Mouse (Mus musculus) limb, embryonic 11.5 days (tissue): ENCODE measurements around the gene Gm5485. TPM values are rescaled to one million over a fixed set of nuclear protein-coding genes. Genes with fewer than 3 reads are reported as not detected.

Source experiments
- ATAC-seq: fragments of 200-750 bp; cut with Nextera tagmentation; 2 replicates; pipeline ENCODE4 v1.8.0; 2017; ENCODE audit warnings: low read depth; ENCODE audit not compliant: insufficient number of reproducible peaks, low FRiP score, low TSS enrichment
- DNase-seq: peaks from one replicate; pipeline ENCODE4 v3.0.0-alpha.2; 2015; ENCODE audit warnings: low spot score
- H3K27ac ChIP-seq: fragments of 300-500 bp; sonication (generic); replicated peaks from 2 replicates; pipeline ENCODE4 v1.5.1; 2014; ENCODE audit warnings: low read depth, mild to moderate bottlenecking, low read length
- H3K27me3 ChIP-seq: fragments of 300-500 bp; sonication (generic); 2 replicates; pipeline ENCODE4 v1.6.1; 2014; ENCODE audit warnings: mild to moderate bottlenecking, low read length, mixed read lengths; ENCODE audit not compliant: control insufficient read depth, insufficient read depth
- H3K36me3 ChIP-seq: fragments of 300-500 bp; sonication (generic); 2 replicates; pipeline ENCODE4 v1.6.1; 2014; ENCODE audit warnings: mild to moderate bottlenecking, low read length, moderate library complexity, mixed read lengths; ENCODE audit not compliant: control insufficient read depth, insufficient read depth
- H3K4me1 ChIP-seq: fragments of 300-500 bp; sonication (generic); 2 replicates; pipeline ENCODE4 v1.6.1; 2014; ENCODE audit warnings: low read length, mixed read lengths; ENCODE audit not compliant: control insufficient read depth, insufficient read depth
- H3K4me2 ChIP-seq: fragments of 300-500 bp; sonication (generic); 2 replicates; pipeline ENCODE4 v1.6.1; 2014; ENCODE audit warnings: low read depth, mild to moderate bottlenecking, moderate library complexity; ENCODE audit not compliant: severe bottlenecking
- H3K4me3 ChIP-seq: fragments of 300-500 bp; sonication (generic); 2 replicates; pipeline ENCODE4 v1.5.1; 2014; ENCODE audit warnings: low read depth, low read length
- H3K9ac ChIP-seq: fragments of 300-500 bp; sonication (generic); 2 replicates; pipeline ENCODE4 v1.6.1; 2014; ENCODE audit warnings: mild to moderate bottlenecking, low read length
- H3K9me3 ChIP-seq: fragments of 300-500 bp; sonication (generic); 2 replicates; pipeline ENCODE4 v1.6.1; 2016; ENCODE audit warnings: low read length; ENCODE audit not compliant: control insufficient read depth
- WGBS: fragments of 180-500 bp; shearing (Covaris S2); extraction: QIAGEN DNeasy Blood & Tissue Kit; methylation state at CpG from one replicate; pipeline ENCODE4 v1.1.7; 2014; 5-methylcytosine and 5-hydroxymethylcytosine counted together
- polyA plus RNA-seq: library from polyadenylated mRNA; unstranded; fragments of >200 nt; fragmentation: Nextera tagmentation; extraction: Ambion mirVana; gene quantifications from 2 replicates; pipeline ENCODE4 v1.2.1, GENCODE M21; 2014

Gm5485 gene
- not detected in 2 replicates for polyA plus RNA-seq

- Histone ChIP-seq H3K4me1 (no peaks in the 10 kb centered on the region), H3K36me3 (no peaks in the 10 kb centered on the region), H3K27ac (no peak within 1 kb of the TSS), H3K4me3 (no peak within 1 kb of the TSS), H3K9me3 (no peaks in the 10 kb centered on the region), H3K27me3 (no peaks in the 10 kb centered on the region), H3K9ac (no peak within 1 kb of the TSS), H3K4me2 (no peak within 1 kb of the TSS)
- WGBS: 88% methylated on average over 1 of the region's 1 CpGs
- no peak for DNase-seq
- ATAC-seq: no peak
Observed at GRCm38 (mm10) chr16:48412246-48412645, at the start of gene Gm5485. Gene Gm5485, minus strand, starts transcription at chr16:48412416.

DNA sequence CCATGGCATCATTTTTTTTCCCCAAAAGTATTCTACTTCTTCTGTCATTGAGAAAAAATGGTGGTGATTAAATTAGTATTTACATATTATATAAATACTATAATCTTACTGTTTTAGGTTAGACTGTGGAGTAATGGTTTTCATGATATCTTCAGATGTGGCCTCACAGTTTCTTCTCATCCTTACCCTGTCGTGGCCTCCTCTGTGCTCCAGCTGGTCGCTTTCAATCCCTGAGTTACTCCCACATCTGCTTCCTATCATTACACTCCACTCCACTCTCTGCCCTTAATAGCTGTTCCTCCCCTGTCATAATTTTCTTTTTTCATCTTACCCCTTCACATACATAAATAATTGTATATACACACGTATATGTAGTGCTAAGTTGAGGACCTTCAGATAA is 41.0 kb upstream of the Gm5485 start:
- no peaks in the 10 kb centered on the region for H3K27me3 ChIP-seq
- no peaks in the 10 kb centered on the region for H3K9me3 ChIP-seq
- H3K36me3 ChIP-seq: no peaks in the 10 kb centered on the region
- no peak overlapping the region for H3K27ac ChIP-seq
- 43% methylated on average over 3 of the region's 3 CpGs for WGBS
- H3K9ac ChIP-seq: no peak overlapping the region
- no peak overlapping the region for H3K4me3 ChIP-seq
- H3K4me2 ChIP-seq: no peak overlapping the region
- no peaks in the 10 kb centered on the region for H3K4me1 ChIP-seq
- no peak for ATAC-seq
- DNase-seq: no peak

DNA sequence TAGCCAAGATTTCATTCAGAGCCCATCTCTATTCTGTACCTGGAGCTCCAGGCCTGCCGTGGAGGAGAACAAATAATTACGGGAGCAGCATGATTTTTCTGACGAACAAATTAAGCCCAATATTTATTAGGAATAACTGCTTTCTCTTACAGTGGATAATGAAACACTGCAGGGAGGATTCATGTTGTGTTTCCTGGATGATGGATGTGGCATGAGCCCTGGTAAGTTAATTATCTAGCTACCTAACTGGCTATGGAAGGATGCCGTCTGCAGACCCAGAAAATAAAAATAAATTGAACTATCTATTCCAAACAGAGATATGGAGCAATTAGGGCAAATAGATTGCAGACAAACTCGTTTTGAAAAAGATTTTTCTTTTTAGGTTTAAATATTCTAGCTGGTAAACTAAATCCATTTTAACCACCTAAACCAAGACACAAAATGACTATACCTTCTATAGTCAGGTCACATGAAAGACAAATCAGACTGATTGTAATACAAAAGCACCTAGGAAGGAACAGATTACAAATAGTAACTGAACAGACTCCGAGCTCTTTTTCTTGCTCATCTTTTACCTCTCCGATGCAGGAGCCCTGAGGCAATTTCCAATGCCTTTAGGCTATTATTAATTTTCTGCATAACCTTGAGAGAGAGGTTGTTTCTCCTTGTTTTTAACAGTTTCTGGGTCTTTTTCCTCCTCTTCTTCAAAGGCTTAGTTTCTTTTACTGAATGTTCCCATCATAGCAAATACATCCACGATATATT is 34.1 kb upstream of the Gm5485 start:
- 73% methylated on average over 8 of the region's 8 CpGs for WGBS
- no peak for ATAC-seq

GRCm38 (mm10) chr16:48444589-48444988 is 32.4 kb upstream of the Gm5485 start:
- WGBS: 97% methylated on average over 5 of the region's 5 CpGs
- H3K9ac ChIP-seq: no peak overlapping the region
- ATAC-seq: no peak
- no peak overlapping the region for H3K4me2 ChIP-seq
- H3K4me1 ChIP-seq: no peaks in the 10 kb centered on the region
- no peak overlapping the region for H3K4me3 ChIP-seq
- DNase-seq: no peak
- no peaks in the 10 kb centered on the region for H3K27me3 ChIP-seq
- no peak overlapping the region for H3K27ac ChIP-seq
- H3K9me3 ChIP-seq: no peaks in the 10 kb centered on the region
- no peaks in the 10 kb centered on the region for H3K36me3 ChIP-seq

More for the DNA sequence above, 34.1 kb upstream of the Gm5485 start:
- DNase-seq: no peak
- no peak overlapping the region for H3K27ac ChIP-seq
- no peaks in the 10 kb centered on the region for H3K27me3 ChIP-seq
- H3K4me1 ChIP-seq: no peaks in the 10 kb centered on the region
- no peak overlapping the region for H3K4me3 ChIP-seq
- no peak overlapping the region for H3K9ac ChIP-seq
- no peaks in the 10 kb centered on the region for H3K9me3 ChIP-seq
- H3K36me3 ChIP-seq: no peaks in the 10 kb centered on the region
- H3K4me2 ChIP-seq: no peak overlapping the region

GRCm38 (mm10) chr16:48437476-48437875 is 25.3 kb upstream of the Gm5485 start:
- Histone ChIP-seq H3K9ac (no peak overlapping the region), H3K9me3 (no peaks in the 10 kb centered on the region), H3K27ac (no peak overlapping the region), H3K36me3 (no peaks in the 10 kb centered on the region), H3K27me3 (no peaks in the 10 kb centered on the region), H3K4me2 (no peak overlapping the region), H3K4me3 (no peak overlapping the region), H3K4me1 (no peaks in the 10 kb centered on the region)
- DNase-seq (no peak), ATAC-seq (no peak)

DNA sequence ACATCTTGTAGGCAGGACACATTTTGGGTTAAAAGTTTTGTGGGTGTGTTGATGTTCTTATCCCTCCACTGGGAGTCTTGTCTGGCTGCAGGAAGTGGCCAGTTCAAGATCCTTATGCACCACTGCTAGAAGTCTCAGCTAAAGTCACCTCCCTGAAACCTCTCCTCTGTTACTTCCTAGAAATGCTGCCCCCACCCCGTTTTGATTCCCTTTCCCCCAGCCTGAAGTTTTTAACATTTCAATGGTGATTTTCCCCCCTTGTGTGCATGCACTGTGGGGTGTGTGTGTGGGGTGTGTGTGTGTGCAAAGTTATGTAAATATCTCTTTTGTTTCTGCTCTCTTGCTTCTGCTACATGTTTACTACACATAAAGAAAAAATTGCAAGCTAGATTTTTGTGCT is 23.2 kb upstream of the Gm5485 start:
- H3K9ac ChIP-seq: no peak overlapping the region
- no peaks in the 10 kb centered on the region for H3K27me3 ChIP-seq
- H3K36me3 ChIP-seq: no peaks in the 10 kb centered on the region
- H3K9me3 ChIP-seq: no peaks in the 10 kb centered on the region
- WGBS: 25% methylated on average over 1 of the region's 1 CpGs
- no peak overlapping the region for H3K27ac ChIP-seq
- no peak overlapping the region for H3K4me2 ChIP-seq
- no peak for DNase-seq
- ATAC-seq: no peak
- H3K4me1 ChIP-seq: no peaks in the 10 kb centered on the region
- no peak overlapping the region for H3K4me3 ChIP-seq

DNA sequence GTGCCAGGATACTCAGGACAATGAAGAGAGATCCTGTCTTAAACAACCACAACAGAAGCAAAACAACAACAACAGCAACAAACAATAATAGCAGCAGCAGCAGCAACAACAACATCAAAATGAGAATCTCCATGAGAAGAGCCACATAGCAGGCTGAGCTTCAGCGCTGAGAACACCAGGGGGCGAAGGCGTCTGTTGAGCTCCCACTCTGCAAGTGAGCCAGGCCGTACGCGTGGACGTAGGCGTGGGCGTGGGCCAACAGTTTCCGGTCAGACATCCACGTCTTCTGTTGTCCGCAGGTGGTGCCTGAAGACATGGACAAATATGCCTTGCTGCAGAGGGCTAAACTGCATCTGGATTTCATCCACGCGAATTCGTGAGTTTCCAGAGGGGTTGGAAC is 18.8 kb upstream of the Gm5485 start, which contains the start of gene Morc1:
Gene Morc1 (plus strand): TSS at position 211 of the 400 bp plus-strand sequence.
- no peak within 1 kb of the TSS for H3K27ac ChIP-seq
- no peak for ATAC-seq
- H3K9me3 ChIP-seq: no peaks in the 10 kb centered on the region
- H3K9ac ChIP-seq: no peak within 1 kb of the TSS
- 91% methylated on average over 15 of the region's 15 CpGs for WGBS
- DNase-seq: no peak
- H3K36me3 ChIP-seq: no peaks in the 10 kb centered on the region
- no peaks in the 10 kb centered on the region for H3K27me3 ChIP-seq
- no peak within 1 kb of the TSS for H3K4me2 ChIP-seq
- no peaks in the 10 kb centered on the region for H3K4me1 ChIP-seq
- H3K4me3 ChIP-seq: no peak within 1 kb of the TSS

GRCm38 (mm10) chr16:48429427-48429826 is 17.2 kb upstream of the Gm5485 start:
- Histone ChIP-seq H3K4me2 (no peak overlapping the region), H3K27ac (no peak overlapping the region), H3K4me1 (no peaks in the 10 kb centered on the region), H3K27me3 (no peaks in the 10 kb centered on the region), H3K9ac (no peak overlapping the region), H3K4me3 (no peak overlapping the region), H3K9me3 (no peaks in the 10 kb centered on the region), H3K36me3 (no peaks in the 10 kb centered on the region)
- DNase-seq (no peak), ATAC-seq (no peak)
- WGBS: 55% methylated on average over 1 of the region's 1 CpGs

DNA sequence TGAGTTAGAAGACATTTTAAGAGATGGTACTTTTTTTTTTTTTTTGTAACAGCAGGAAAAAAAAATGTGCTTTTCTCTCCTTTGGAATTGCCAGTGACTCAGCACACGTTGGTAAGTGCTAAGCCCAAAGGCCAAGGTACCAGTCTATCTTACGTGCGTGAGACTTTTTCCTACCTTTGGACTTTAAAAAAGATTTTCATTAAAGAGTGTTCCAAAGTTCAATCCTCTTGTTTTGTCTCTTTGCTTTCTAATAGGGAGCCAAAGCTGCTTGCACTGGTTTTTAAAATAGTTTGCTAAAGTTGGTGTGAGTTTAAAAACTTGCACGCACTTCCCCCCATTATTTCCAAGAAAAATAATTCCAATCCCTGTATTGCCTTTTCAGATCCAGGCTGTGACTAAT is 11.9 kb upstream of the Gm5485 start:
- H3K27me3 ChIP-seq: no peaks in the 10 kb centered on the region
- H3K4me2 ChIP-seq: no peak overlapping the region
- no peaks in the 10 kb centered on the region for H3K4me1 ChIP-seq
- H3K4me3 ChIP-seq: no peak overlapping the region
- H3K27ac ChIP-seq: no peak overlapping the region
- ATAC-seq: no peak
- H3K9ac ChIP-seq: no peak overlapping the region
- WGBS: 92% methylated on average over 4 of the region's 4 CpGs
- H3K36me3 ChIP-seq: no peaks in the 10 kb centered on the region
- H3K9me3 ChIP-seq: no peaks in the 10 kb centered on the region
- no peak for DNase-seq
